Mouse (Mus musculus) MN1 (cell line): ENCODE measurements around the gene Trim2.

Source experiments
- DNase-seq: peaks from one replicate; pipeline ENCODE4 v3.0.0-alpha.2; 2016; ENCODE audit warnings: low spot score

The Trim2 gene

DNA sequence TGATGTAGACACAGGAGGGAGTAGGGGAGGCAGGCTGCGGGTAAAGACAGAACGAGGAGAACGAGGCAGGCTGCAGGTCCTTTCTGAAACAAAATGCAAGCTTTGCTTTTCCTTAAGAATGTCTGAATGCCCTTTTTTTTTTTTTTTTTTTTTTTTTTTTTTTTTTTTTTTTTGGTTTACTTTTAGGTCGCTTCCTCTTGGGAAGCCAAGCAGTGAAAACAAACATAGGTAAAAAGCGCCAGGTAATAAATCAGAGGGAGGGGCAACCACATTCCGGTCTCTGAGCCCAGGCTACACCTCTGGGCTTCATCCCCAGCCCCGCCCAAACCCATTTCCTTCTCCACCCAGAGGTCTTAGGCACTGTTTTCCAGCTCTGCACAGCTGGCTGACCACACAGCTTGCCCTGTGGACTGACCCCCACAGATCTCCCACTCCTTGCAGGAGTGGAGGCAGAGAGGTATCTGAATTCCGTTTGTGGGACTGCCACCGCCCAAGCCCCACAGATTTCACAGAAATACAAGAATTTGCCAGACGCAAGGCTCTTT is 117.0 kb downstream of the Trim2 start:
- DNase-seq, result no peak

GRCm38 (mm10) chr3:84181717-84182116 is 125.0 kb downstream of the Trim2 start:
- no peak for DNase-seq

DNA sequence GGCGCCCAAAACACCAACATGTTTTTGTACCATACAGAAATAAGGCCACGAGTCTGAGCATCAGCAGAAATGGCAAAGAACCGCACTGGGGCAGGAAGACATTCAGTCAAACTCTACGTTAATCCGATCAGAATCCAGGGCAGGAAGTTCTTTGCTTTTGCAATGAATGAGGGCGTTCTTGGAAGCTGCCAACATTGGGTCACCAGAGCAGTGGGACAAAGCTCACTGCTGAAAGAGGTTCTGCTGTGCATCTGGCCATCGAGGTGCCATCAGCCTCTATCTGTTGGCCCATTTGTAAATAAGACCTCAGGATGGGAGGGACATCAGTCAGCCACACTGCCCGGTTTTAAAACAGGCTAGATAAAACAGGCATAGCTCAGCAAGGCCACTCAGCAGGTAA is 125.6 kb downstream of the Trim2 start:
- no peak for DNase-seq

- no peak for DNase-seq
These were observed 126.4 kb downstream of the Trim2 start for GRCm38 (mm10) chr3:84180304-84180703.

GRCm38 (mm10) chr3:84177834-84178233 is 128.8 kb downstream of the Trim2 start:
- DNase-seq, result no peak

GRCm38 (mm10) chr3:84175337-84176315 is 131.1 kb downstream of the Trim2 start:
- peak; percentile 85 for DNase-seq

GRCm38 (mm10) chr3:84173581-84174154 is 133.0 kb downstream of the Trim2 start, which contains the start of gene Gm6525:
Gene Gm6525 (plus strand): TSS chr3:84174104.
- no peak for DNase-seq

DNA sequence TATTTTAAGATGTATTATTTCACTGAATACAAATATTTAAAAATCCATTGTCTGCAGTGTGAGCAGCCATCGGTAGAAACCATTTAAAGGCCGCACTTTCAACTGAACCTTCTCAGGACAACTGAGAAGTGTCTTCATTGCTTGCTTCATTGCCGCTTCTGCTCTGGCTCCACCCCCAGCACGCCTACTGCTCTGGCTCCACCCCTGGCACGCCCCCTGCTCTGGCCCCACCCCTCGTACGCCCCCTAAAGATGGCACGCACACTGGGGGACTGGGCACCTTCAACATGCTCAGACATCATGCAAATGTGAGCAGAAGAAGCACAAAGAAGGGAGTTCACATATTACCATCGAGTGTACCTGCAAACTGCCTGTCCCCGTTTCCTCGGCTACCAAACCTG is 134.3 kb downstream of the Trim2 start:
- DNase-seq, result no peak

GRCm38 (mm10) chr3:84169393-84170005 is 137.2 kb downstream of the Trim2 start:
- no peak for DNase-seq

- DNase-seq, result no peak
These were observed 137.7 kb downstream of the Trim2 start for GRCm38 (mm10) chr3:84168943-84169342.

- no peak for DNase-seq
These were observed 140.6 kb downstream of the Trim2 start for GRCm38 (mm10) chr3:84166073-84166472.

GRCm38 (mm10) chr3:84165391-84165790 is 141.3 kb downstream of the Trim2 start:
- no peak for DNase-seq

DNA sequence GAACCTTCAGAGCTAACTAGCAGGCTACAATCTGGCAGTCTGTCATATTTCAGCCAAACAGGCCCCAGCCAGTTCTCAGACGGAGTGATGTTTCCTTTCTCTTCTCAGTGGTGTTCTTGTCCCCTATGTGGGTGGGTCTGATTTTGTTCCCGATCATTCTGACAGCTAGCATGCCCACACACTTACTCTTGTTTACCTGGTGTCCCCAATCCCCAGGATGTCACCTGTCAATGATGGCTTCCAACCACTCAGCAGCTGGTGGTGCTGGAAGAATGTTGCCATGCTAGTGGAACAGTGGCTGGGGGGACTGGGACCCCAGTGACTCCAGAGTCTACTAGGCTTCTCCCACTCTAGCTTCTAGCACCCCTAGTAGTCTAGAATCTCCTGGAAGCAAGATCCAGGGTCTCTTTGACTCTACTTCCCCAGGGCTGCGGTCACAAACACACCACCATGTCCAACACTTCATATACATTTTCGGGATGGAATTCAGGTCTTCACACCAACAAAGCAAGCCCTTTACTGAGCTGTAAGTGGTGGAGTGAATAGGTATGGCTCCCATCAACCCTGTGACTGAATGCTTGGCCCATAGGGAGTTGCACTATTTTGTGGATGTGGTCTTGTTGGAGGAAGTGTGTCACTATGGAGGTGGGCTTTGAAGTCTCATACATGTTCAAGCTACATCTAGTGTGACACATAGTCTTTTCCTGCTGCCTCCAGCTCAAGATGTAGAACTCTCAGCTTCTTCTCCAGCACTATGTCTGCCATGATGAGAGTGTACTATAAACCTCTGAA is 148.9 kb downstream of the Trim2 start:
- DNase-seq, result no peak

GRCm38 (mm10) chr3:84157011-84157410 is 149.7 kb downstream of the Trim2 start:
- no peak for DNase-seq

- DNase-seq, result no peak
These were observed 150.6 kb downstream of the Trim2 start for GRCm38 (mm10) chr3:84156105-84156504.

DNA sequence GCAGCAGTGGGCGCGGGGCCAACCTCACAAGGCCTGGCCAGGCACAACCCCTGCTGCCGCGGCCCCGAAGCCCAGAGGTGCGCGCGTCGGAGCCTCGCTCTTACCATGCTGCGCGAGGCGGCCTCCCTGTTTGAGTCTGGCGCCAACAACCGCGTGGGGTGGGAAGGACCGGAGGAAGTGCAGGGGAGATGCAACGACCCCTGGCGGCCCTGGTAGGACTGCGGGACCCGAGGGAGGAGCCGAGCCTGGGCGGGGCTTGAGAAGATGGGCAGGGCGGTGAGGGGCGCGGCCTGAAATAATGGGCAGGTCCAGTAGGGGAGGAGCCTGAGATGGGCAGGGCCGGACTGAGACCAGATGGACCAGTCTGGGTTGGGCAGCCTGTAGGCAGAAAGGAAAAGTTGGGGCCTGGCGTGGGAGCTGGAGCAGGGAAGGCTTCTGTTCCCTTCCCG is 151.1 kb downstream of the Trim2 start, which contains the start of gene Mnd1:
Gene Mnd1, minus strand, starts transcription at position 229 of the 449 bp plus-strand sequence.
- DNase-seq, result peak; percentile 96

DNA sequence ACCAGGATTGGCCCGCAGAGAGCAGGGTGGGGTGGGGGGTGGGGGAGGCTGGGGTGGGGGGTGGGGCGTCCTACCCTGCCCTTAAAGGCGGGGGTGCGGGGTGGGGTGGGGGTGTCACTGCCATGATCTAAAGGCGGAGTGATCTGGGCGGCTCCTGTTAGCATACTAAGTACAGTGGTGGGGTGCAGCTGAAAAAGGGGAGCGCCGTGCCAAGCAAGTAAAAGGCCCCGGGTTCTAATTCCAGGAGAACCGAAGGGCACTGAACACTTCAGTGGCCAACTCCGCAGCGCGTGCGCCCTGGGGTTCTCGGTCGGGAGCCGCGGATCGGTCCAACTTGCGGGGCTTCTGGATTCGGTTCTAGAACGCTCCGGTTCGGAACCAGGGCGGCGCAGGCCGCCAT is 151.5 kb downstream of the Trim2 start:
- DNase-seq, result no peak

DNA sequence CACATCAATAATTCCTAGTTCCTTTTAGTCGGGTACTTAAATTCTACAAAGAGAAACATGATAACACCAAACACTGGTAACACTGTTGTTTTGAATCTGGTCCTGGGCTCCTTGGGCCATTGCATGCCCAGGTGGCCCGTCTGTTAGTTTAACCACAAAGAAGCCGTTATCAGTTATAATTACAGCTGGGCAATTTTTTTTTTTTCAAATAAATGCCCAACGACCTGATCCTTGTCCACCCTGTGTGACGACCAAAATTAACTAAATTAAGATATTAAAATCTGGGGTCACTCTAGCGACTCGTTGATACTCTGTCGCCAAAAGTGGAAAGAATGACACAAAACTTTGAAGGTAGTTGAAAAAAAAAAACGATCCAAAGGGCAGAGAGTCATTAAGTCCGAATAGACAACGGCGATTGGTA is 151.9 kb downstream of the Trim2 start:
- peak; percentile 14 for DNase-seq

GRCm38 (mm10) chr3:84149831-84150230 is 156.8 kb downstream of the Trim2 start:
- DNase-seq, result no peak

GRCm38 (mm10) chr3:84140947-84141346 is 165.7 kb downstream of the Trim2 start:
- peak; percentile 48 for DNase-seq

DNA sequence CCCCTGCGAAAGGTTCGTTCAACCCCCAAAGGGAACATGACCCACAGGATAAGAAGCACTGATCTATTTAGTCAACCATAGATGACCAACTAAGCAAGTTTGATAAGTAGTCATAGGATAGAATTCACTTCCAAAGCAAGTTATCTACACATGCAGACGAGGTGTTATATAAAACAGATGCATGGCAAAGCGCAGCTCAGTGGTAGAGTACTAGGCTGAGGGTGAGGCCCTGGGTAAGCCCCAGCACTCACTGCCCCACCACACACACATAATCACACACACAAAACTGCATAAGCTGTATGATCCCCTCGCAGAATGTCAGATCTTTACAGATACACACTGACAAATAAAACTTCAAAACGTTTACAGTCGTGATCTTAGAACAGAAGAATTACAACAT is 170.2 kb downstream of the Trim2 start:
- DNase-seq, result no peak

- no peak for DNase-seq
These were observed 170.7 kb downstream of the Trim2 start for GRCm38 (mm10) chr3:84135933-84136332.
